Mouse (Mus musculus): ENCODE results near the gene Rffl. TPM values are rescaled to one million over a fixed set of nuclear protein-coding genes. Genes with fewer than 3 reads are reported as not detected.

Rffl gene
- polyA plus RNA-seq, 1 experiment, result 5.7 TPM

- TF ChIP-seq POLR2A (IDR thresholded peaks at IDR 0.05; ENCODE audit: borderline replicate concordance, extremely low read depth, insufficient read depth, insufficient read length, poor library complexity, severe bottlenecking) (no peak), CTCF (IDR thresholded peaks at IDR 0.05; ENCODE audit: borderline replicate concordance, extremely low read depth, insufficient read depth, insufficient read length) (peak; percentile 65; the same call in 1 of the 2 replicates)
- peak; percentile 68 for DNase-seq (ENCODE audit: low read depth)
Observed at GRCm38 (mm10) chr11:82819350-82819749, 51.7 kb downstream of the Rffl start.

- DNase-seq (ENCODE audit: low read depth), result peak; percentile 8
- no peak for TF ChIP-seq CTCF (IDR thresholded peaks at IDR 0.05; ENCODE audit: borderline replicate concordance, extremely low read depth, insufficient read depth, insufficient read length)
- no peak for TF ChIP-seq POLR2A (IDR thresholded peaks at IDR 0.05; ENCODE audit: borderline replicate concordance, extremely low read depth, insufficient read depth, insufficient read length, poor library complexity, severe bottlenecking)
Observed at GRCm38 (mm10) chr11:82808485-82808884, 62.5 kb downstream of the Rffl start.

- no peak for TF ChIP-seq CTCF (IDR thresholded peaks at IDR 0.05; ENCODE audit: borderline replicate concordance, extremely low read depth, insufficient read depth, insufficient read length)
- no peak for TF ChIP-seq POLR2A (IDR thresholded peaks at IDR 0.05; ENCODE audit: borderline replicate concordance, extremely low read depth, insufficient read depth, insufficient read length, poor library complexity, severe bottlenecking)
Observed at GRCm38 (mm10) chr11:82807370-82807769, 63.6 kb downstream of the Rffl start.

GRCm38 (mm10) chr11:82806656-82807055 lies 64.4 kb downstream of the Rffl start:
- DNase-seq (ENCODE audit: low read depth), result no peak
- TF ChIP-seq CTCF (IDR thresholded peaks at IDR 0.05; ENCODE audit: borderline replicate concordance, extremely low read depth, insufficient read depth, insufficient read length), result no peak
- no peak for TF ChIP-seq POLR2A (IDR thresholded peaks at IDR 0.05; ENCODE audit: borderline replicate concordance, extremely low read depth, insufficient read depth, insufficient read length, poor library complexity, severe bottlenecking)

More at GRCm38 (mm10) chr11:82807370-82807769, 63.6 kb downstream of the Rffl start:
- no peak for DNase-seq (ENCODE audit: low read depth)

- no peak for DNase-seq (ENCODE audit: low read depth)
- no peak for TF ChIP-seq POLR2A (IDR thresholded peaks at IDR 0.05; ENCODE audit: borderline replicate concordance, extremely low read depth, insufficient read depth, insufficient read length, poor library complexity, severe bottlenecking)
- TF ChIP-seq CTCF (IDR thresholded peaks at IDR 0.05; ENCODE audit: borderline replicate concordance, extremely low read depth, insufficient read depth, insufficient read length), result no peak
Observed at GRCm38 (mm10) chr11:82783453-82783852, 87.6 kb downstream of the Rffl start.

- TF ChIP-seq POLR2A (IDR thresholded peaks at IDR 0.05; ENCODE audit: borderline replicate concordance, extremely low read depth, insufficient read depth, insufficient read length, poor library complexity, severe bottlenecking) (no peak), CTCF (IDR thresholded peaks at IDR 0.05; ENCODE audit: borderline replicate concordance, extremely low read depth, insufficient read depth, insufficient read length) (no peak)
- DNase-seq (ENCODE audit: low read depth), result no peak
Observed at GRCm38 (mm10) chr11:82782197-82782596, 88.8 kb downstream of the Rffl start.

GRCm38 (mm10) chr11:82780983-82781903 lies 89.8 kb downstream of the Rffl start, which contains the start of gene Lig3:
Gene Lig3 (plus strand): TSS chr11:82781108.
- DNase-seq (ENCODE audit: low read depth), result peak; percentile 98
- peak; percentile 18; the same call in 1 of the 2 replicates for TF ChIP-seq POLR2A (IDR thresholded peaks at IDR 0.05; ENCODE audit: borderline replicate concordance, extremely low read depth, insufficient read depth, insufficient read length, poor library complexity, severe bottlenecking)
- TF ChIP-seq CTCF (IDR thresholded peaks at IDR 0.05; ENCODE audit: borderline replicate concordance, extremely low read depth, insufficient read depth, insufficient read length), result no peak

- TF ChIP-seq POLR2A (IDR thresholded peaks at IDR 0.05; ENCODE audit: borderline replicate concordance, extremely low read depth, insufficient read depth, insufficient read length, poor library complexity, severe bottlenecking), result no peak
- no peak for TF ChIP-seq CTCF (IDR thresholded peaks at IDR 0.05; ENCODE audit: borderline replicate concordance, extremely low read depth, insufficient read depth, insufficient read length)
- DNase-seq (ENCODE audit: low read depth), result no peak
Observed at GRCm38 (mm10) chr11:82780134-82780533, 90.9 kb downstream of the Rffl start.

- DNase-seq (ENCODE audit: low read depth), result no peak
- TF ChIP-seq CTCF (IDR thresholded peaks at IDR 0.05; ENCODE audit: borderline replicate concordance, extremely low read depth, insufficient read depth, insufficient read length) (no peak), POLR2A (IDR thresholded peaks at IDR 0.05; ENCODE audit: borderline replicate concordance, extremely low read depth, insufficient read depth, insufficient read length, poor library complexity, severe bottlenecking) (no peak)
Observed at GRCm38 (mm10) chr11:82764438-82764924, 106.5 kb downstream of the Rffl start.

- DNase-seq (ENCODE audit: low read depth), result peak; percentile 98
- peak; percentile 66; the same call in 1 of the 2 replicates for TF ChIP-seq POLR2A (IDR thresholded peaks at IDR 0.05; ENCODE audit: borderline replicate concordance, extremely low read depth, insufficient read depth, insufficient read length, poor library complexity, severe bottlenecking)
- no peak for TF ChIP-seq CTCF (IDR thresholded peaks at IDR 0.05; ENCODE audit: borderline replicate concordance, extremely low read depth, insufficient read depth, insufficient read length)
Observed at GRCm38 (mm10) chr11:82763742-82764437, 107.1 kb downstream of the Rffl start, which contains the start of the genes Cct6b and Zfp830. Gene Cct6b (minus strand): TSS chr11:82764321. Gene Zfp830 (plus strand): TSS chr11:82764345.

GRCm38 (mm10) chr11:82763261-82763660 lies 107.7 kb downstream of the Rffl start:
- TF ChIP-seq CTCF (IDR thresholded peaks at IDR 0.05; ENCODE audit: borderline replicate concordance, extremely low read depth, insufficient read depth, insufficient read length) (no peak), POLR2A (IDR thresholded peaks at IDR 0.05; ENCODE audit: borderline replicate concordance, extremely low read depth, insufficient read depth, insufficient read length, poor library complexity, severe bottlenecking) (no peak)
- DNase-seq (ENCODE audit: low read depth), result no peak

Measured in brain, embryonic 14.5 days (tissue).